ENCODE assay signal across 20 mouse cellular contexts in the genomic region with DNA sequence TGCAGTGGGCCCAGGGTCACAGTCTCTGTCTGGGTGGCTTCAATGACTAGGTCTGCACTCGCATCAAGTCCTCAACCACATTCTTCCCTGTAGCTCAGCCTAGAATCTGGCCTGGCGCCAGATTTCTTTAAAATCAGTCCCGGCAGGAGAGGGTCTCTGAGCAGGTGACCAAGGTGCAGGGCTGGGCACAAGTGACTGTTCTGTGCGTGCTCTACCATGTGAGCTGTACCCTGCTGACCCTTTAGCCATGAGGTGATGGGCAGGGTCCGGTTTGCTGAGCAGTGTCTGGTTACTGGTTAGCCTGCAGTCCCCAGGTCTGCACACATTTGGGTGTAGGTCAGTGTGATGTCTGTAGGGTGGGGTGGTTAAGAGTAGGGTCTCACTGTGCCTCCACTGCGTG.
DNase-seq lines count a peak whose midpoint lies in the region; ATAC-seq and TF ChIP-seq lines count a peak whose summit lies in the region.
"Had no signal": no experiment of that assay in that cellular context is flagged by ENCODE, and none has a peak within 500 bp of the region (broad histone marks: within the 10 kb centered on the region; RNA-seq: fewer than 3 reads in every experiment).

No protein-coding gene starts in this region.

- H3K36me3 ChIP-seq in lung, embryonic 14.5 days (ENCODE audit: insufficient read depth), result no peaks in the 10 kb centered on the region
- H3K36me3 ChIP-seq: hindbrain, embryonic 15.5 days; limb, embryonic 15.5 days; midbrain, embryonic 10.5 days; neural tube, embryonic 13.5 days had no signal

- ATAC-seq in lung, embryonic 14.5 days (ENCODE audit: insufficient read depth), result peak; percentile 31; the same call in 1 of the 2 replicates
- no peak for ATAC-seq in erythroblast, adult 5-6 weeks (replicated peaks; ENCODE audit: low FRiP score, poor library complexity, severe bottlenecking)
- ATAC-seq: forebrain, embryonic 14.5 days; intestine, postnatal 0 days had no signal

- no peak overlapping the region for H3K9ac ChIP-seq in lung, embryonic 14.5 days
- H3K9ac ChIP-seq: hindbrain, embryonic 15.5 days; limb, embryonic 15.5 days; neural tube, embryonic 13.5 days had no signal

- H3K27me3 ChIP-seq in lung, embryonic 14.5 days (ENCODE audit: insufficient read depth, low read length), result no peaks in the 10 kb centered on the region
- H3K27me3 ChIP-seq: limb, embryonic 15.5 days had no signal

- WGBS in lung, embryonic 14.5 days, result 54% methylated on average over 6 of the region's 6 CpGs

- no peak overlapping the region for H3K4me3 ChIP-seq in lung, embryonic 14.5 days (ENCODE audit: low read depth, low read length)
- H3K4me3 ChIP-seq: heart, adult 2 months; hindbrain, embryonic 15.5 days; limb, embryonic 15.5 days; midbrain, embryonic 10.5 days; neural tube, embryonic 13.5 days had no signal

- H3K9me3 ChIP-seq in lung, embryonic 14.5 days (ENCODE audit: low read depth, low read length), result no peaks in the 10 kb centered on the region
- H3K9me3 ChIP-seq: hindbrain, embryonic 15.5 days; limb, embryonic 15.5 days; midbrain, embryonic 10.5 days; neural tube, embryonic 13.5 days had no signal

- H3K4me2 ChIP-seq in lung, embryonic 14.5 days, result no peak overlapping the region
- H3K4me2 ChIP-seq: hindbrain, embryonic 15.5 days; limb, embryonic 15.5 days; neural tube, embryonic 13.5 days had no signal

- TF ChIP-seq CTCF in lung, embryonic 14.5 days (IDR thresholded peaks at IDR 0.05; ENCODE audit: low read depth), result no peak

- no peak overlapping the region for H3K27ac ChIP-seq in lung, embryonic 14.5 days (ENCODE audit: low read depth)
- H3K27ac ChIP-seq: heart, adult 2 months; hindbrain, embryonic 15.5 days; limb, embryonic 15.5 days; midbrain, embryonic 10.5 days; neural tube, embryonic 13.5 days had no signal

- peak; percentile 23 for DNase-seq in gastrocnemius, adult 18-20 months (ENCODE audit: low spot score)
- no peak for DNase-seq in gastrocnemius, postnatal 4 days (ENCODE audit: low spot score in 2 of 2)
- DNase-seq in lung, embryonic 14.5 days, result peak; percentile 43
- no peak for DNase-seq in lung, postnatal 14 days
- peak; percentile 21 to 80 for DNase-seq in kidney, postnatal 25 days
- DNase-seq in neural tube, embryonic 10.5 days (ENCODE audit: extremely low spot score, low spot score), result no peak
- no peak for DNase-seq in left cerebral cortex, adult 8-10 months (ENCODE audit: low spot score in 2 of 2)
- DNase-seq: cerebellum, adult 9-11 months; heart, adult 2 months; heart, postnatal 14 days; lung, postnatal 4 days; right cerebral cortex, postnatal 14 days; thymus, postnatal 14 days had no signal

- H3K4me1 ChIP-seq in lung, embryonic 14.5 days (ENCODE audit: insufficient read depth), result no peaks in the 10 kb centered on the region
- H3K4me1 ChIP-seq: limb, embryonic 15.5 days had no signal

Comparison
In these comparisons a context has a peak if more than half of its experiments do, and no peak if none do; other contexts are left out.
1. DNase-seq: peak in gastrocnemius, adult 18-20 months (single experiment), lung, embryonic 14.5 days (single experiment) and kidney, postnatal 25 days (2 of 2); none in gastrocnemius, postnatal 4 days (0 of 2), lung, postnatal 14 days (single experiment), neural tube, embryonic 10.5 days (single experiment) and left cerebral cortex, adult 8-10 months (0 of 2).